Mouse (Mus musculus) heart, adult 2 months (tissue): ENCODE measurements around the gene Rcbtb2. TPM values are rescaled to one million over a fixed set of nuclear protein-coding genes. Genes with fewer than 3 reads are reported as not detected.

Experiments
- DNase-seq, 2 experiments: peaks; one replicate each; pipeline ENCODE4 v3.0.0; 2021
- H3K27ac ChIP-seq: fragments of 200-600 bp; 2 replicates; pipeline ENCODE4 v1.8.1; 2022
- H3K27me3 ChIP-seq: fragments of 200-500 bp; 2 replicates; pipeline ENCODE4 v1.6.1; 2012; ENCODE audit warnings: mild to moderate bottlenecking, low read length, inconsistent platforms, mixed read lengths; ENCODE audit not compliant: control insufficient read depth, insufficient read depth
- H3K36me3 ChIP-seq: fragments of 200-500 bp; 2 replicates; pipeline ENCODE4 v1.6.1; 2012; ENCODE audit warnings: low read length, inconsistent platforms; ENCODE audit not compliant: control insufficient read depth, insufficient read depth
- H3K4me1 ChIP-seq: fragments of 200-500 bp; 2 replicates; pipeline ENCODE4 v1.6.1; 2011; ENCODE audit warnings: low read length; ENCODE audit not compliant: control insufficient read depth, insufficient read depth
- H3K4me3 ChIP-seq: fragments of 200-600 bp; 2 replicates; pipeline ENCODE4 v1.8.1; 2022
- H3K79me2 ChIP-seq: fragments of 200-500 bp; replicated peaks from 2 replicates; pipeline ENCODE4 v1.6.1; 2012; ENCODE audit warnings: mild to moderate bottlenecking, inconsistent platforms, low read length, moderate library complexity, mixed read lengths; ENCODE audit not compliant: control insufficient read depth, insufficient read depth
- H3K9ac ChIP-seq: fragments of 200-500 bp; 2 replicates; pipeline ENCODE4 v1.6.1; 2012; ENCODE audit warnings: low read depth, mild to moderate bottlenecking, control low read depth, inconsistent platforms, low read length, mixed read lengths
- CTCF ChIP-seq: fragments of 200-600 bp; IDR thresholded peaks from 2 replicates; pipeline ENCODE4 v1.8.1; 2022; ENCODE audit warnings: antibody characterized with exemption, mild to moderate bottlenecking, moderate library complexity
- EP300 ChIP-seq: fragments of 200-500 bp; IDR thresholded peaks from 2 replicates; pipeline ENCODE4 v1.6.1; 2011; ENCODE audit warnings: low read depth, low read length, control low read depth; ENCODE audit not compliant: insufficient read depth
- POLR2A ChIP-seq: fragments of 200-500 bp; IDR thresholded peaks from 2 replicates; pipeline ENCODE4 v1.6.1; 2011; ENCODE audit warnings: mild to moderate bottlenecking, low read depth, low read length, control low read depth; ENCODE audit not compliant: insufficient read depth
- whole genome bisulfite sequencing: fragments of 180-500 bp; shearing (Covaris S2); methylation state at CpG from one replicate; pipeline ENCODE4 v1.1.7; 2018; 5-methylcytosine and 5-hydroxymethylcytosine counted together
- intact Hi-C: fragments of 180-260 bp; cut with DNase I; formaldehyde crosslinking; loops from one replicate; pipeline ENCODE4 v1.15.1; 2025
- polyA plus RNA-seq: library from polyadenylated mRNA; depleted of rRNA; stranded (reverse); fragments of >200 nt; gene quantifications from 2 replicates; pipeline ENCODE4 v1.2.3, GENCODE M21; 2012
- total RNA-seq, 2 experiments: library from RNA; stranded (reverse); gene quantifications; 2 replicates each; pipeline ENCODE4 v1.2.3; 2021

Rcbtb2 gene
- total and polyA plus RNA-seq, 3 experiments: 16.9 to 20.9 (median 20.8) TPM

GRCm38 (mm10) chr14:73177961-73178360 lies 55.1 kb downstream of the Rcbtb2 start:
- intact Hi-C loops: loop anchor here (5.0 kb wide), 2 partner anchors 59 to 104 kb away; partner anchors contain the start of gene Lpar6
- 75% methylated on average over 11 of the region's 11 CpGs for WGBS
- no peak overlapping the region; the same call in 1 of the 2 replicates for H3K27ac ChIP-seq

DNA sequence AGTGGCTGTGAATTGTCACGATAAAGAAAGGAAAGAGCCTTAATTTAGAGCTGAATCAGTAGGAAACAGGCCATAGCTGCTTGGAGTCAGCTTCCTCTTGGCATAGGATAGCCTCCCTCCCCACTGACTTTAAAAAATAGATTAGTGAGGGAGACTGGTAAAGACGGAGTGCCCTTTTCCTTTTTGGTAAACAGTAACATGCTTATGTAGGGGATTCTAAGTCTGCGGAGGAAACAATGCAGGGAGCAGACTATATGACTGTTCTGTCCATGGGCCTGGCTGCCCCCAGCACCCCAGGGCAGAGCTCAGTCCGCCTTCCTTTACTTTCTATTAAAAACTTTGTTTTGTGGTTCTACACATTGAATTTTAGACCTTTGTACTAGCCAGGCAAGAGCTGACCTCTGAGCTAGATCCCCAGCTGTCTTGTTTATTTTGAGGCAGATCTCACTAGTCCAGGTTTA lies 56.4 kb downstream of the Rcbtb2 start:
- intact Hi-C loops: loop anchor here (5.0 kb wide), 2 partner anchors 58 to 103 kb away; partner anchors contain the start of gene Lpar6
- Histone ChIP-seq H3K4me3 (no peak overlapping the region), H3K27ac (peak overlapping the region; percentile 50), H3K79me2 (no peaks in the 10 kb centered on the region), H3K27me3 (no peaks in the 10 kb centered on the region), H3K36me3 (peaks cover 6% of the 10 kb centered on the region), H3K9ac (no peak overlapping the region), H3K4me1 (peaks cover 7% of the 10 kb centered on the region)
- peak in 1 of 2 experiments; percentile 13 for DNase-seq
- 48% methylated on average over 4 of the region's 4 CpGs for WGBS
- TF ChIP-seq POLR2A (0 out of 2 replicates have a peak, but pooled peaks have one; percentile 15), CTCF (no peak)

More at GRCm38 (mm10) chr14:73177961-73178360, 55.1 kb downstream of the Rcbtb2 start:
- no peak overlapping the region for H3K9ac ChIP-seq
- peaks cover 7% of the 10 kb centered on the region for H3K4me1 ChIP-seq
- peaks cover 6% of the 10 kb centered on the region for H3K36me3 ChIP-seq
- H3K79me2 ChIP-seq: no peaks in the 10 kb centered on the region
- H3K4me3 ChIP-seq: no peak overlapping the region
- TF ChIP-seq CTCF (no peak), POLR2A (no peak), EP300 (no peak)
- H3K27me3 ChIP-seq: no peaks in the 10 kb centered on the region
- no peak for DNase-seq

GRCm38 (mm10) chr14:73180671-73181070 lies 57.8 kb downstream of the Rcbtb2 start:
- peaks cover 6% of the 10 kb centered on the region for H3K36me3 ChIP-seq
- intact Hi-C loops: no loop called here

DNA sequence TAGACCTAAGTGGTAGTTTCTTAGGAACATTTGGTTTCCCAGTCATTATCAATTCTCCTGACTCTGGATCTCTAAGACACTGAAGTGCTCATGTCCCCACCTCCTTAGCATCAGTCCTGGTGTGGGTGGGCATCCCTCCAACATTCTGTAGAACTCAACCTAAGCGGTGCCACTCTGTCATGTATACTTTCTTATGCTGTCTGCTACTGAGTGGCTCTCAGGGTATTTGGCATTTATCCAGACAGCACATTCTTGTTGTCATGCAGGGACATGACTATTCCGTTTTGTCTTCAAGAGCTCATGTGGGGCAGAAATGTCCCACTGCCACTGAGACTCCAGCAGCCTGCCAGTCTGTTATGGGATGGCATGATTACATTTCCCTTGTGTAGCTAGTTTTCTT lies 58.3 kb downstream of the Rcbtb2 start:
- WGBS: 46% methylated on average over 2 of the region's 2 CpGs
- Histone ChIP-seq H3K9ac (no peak overlapping the region), H3K79me2 (no peaks in the 10 kb centered on the region), H3K4me3 (no peak overlapping the region), H3K27me3 (no peaks in the 10 kb centered on the region), H3K4me1 (peaks cover 7% of the 10 kb centered on the region), H3K27ac (no peak overlapping the region), H3K36me3 (peaks cover 6% of the 10 kb centered on the region)
- intact Hi-C loops: no loop called here
- no peak for DNase-seq
- no peak for TF ChIP-seq POLR2A
- no peak for TF ChIP-seq CTCF
- TF ChIP-seq EP300: no peak

More at GRCm38 (mm10) chr14:73180671-73181070, 57.8 kb downstream of the Rcbtb2 start:
- H3K4me1 ChIP-seq: peaks cover 7% of the 10 kb centered on the region
- H3K79me2 ChIP-seq: no peaks in the 10 kb centered on the region
- H3K9ac ChIP-seq: no peak overlapping the region
- WGBS: 62% methylated on average over 3 of the region's 3 CpGs
- H3K27ac ChIP-seq: no peak overlapping the region
- H3K4me3 ChIP-seq: no peak overlapping the region
- TF ChIP-seq CTCF (no peak), EP300 (no peak), POLR2A (no peak)
- DNase-seq: no peak
- no peaks in the 10 kb centered on the region for H3K27me3 ChIP-seq

DNA sequence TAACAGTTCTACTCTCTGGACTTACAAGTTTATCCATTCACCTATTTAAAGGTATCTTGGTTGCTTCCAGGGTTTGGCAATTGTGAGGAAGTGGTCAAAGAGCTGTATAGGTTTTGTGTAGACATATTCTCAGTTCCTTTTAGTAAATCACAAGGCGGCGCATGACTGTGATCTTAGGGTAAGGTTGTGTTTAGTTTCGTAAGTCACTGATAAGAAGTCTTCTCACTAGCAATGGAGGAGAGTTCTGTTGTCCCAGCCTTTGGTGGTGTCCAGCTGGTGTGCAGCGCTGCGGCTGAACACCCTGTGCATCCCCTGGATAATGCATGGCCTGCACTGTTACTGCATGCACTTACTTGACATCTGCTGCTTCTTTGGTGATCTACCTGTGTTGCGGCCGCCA lies 64.0 kb downstream of the Rcbtb2 start:
- no peaks in the 10 kb centered on the region for H3K4me1 ChIP-seq
- TF ChIP-seq CTCF (no peak), POLR2A (no peak), EP300 (no peak)
- DNase-seq: no peak
- no peak overlapping the region for H3K9ac ChIP-seq
- H3K27ac ChIP-seq: no peak overlapping the region
- H3K4me3 ChIP-seq: no peak overlapping the region
- intact Hi-C loops: no loop called here
- 91% methylated on average over 7 of the region's 7 CpGs for WGBS
- no peaks in the 10 kb centered on the region for H3K79me2 ChIP-seq
- H3K36me3 ChIP-seq: no peaks in the 10 kb centered on the region; the same call in 1 of the 2 replicates
- H3K27me3 ChIP-seq: no peaks in the 10 kb centered on the region

GRCm38 (mm10) chr14:73199058-73199457 lies 76.2 kb downstream of the Rcbtb2 start:
- Histone ChIP-seq H3K4me3 (no peak overlapping the region), H3K36me3 (peaks cover 12% of the 10 kb centered on the region), H3K27me3 (no peaks in the 10 kb centered on the region), H3K79me2 (no peaks in the 10 kb centered on the region), H3K4me1 (no peaks in the 10 kb centered on the region; the same call in 1 of the 2 replicates), H3K27ac (no peak overlapping the region), H3K9ac (no peak overlapping the region)
- TF ChIP-seq CTCF (no peak), POLR2A (no peak), EP300 (no peak)
- DNase-seq: no peak
- WGBS: 80% methylated on average over 5 of the region's 5 CpGs
- intact Hi-C loops: no loop called here

DNA sequence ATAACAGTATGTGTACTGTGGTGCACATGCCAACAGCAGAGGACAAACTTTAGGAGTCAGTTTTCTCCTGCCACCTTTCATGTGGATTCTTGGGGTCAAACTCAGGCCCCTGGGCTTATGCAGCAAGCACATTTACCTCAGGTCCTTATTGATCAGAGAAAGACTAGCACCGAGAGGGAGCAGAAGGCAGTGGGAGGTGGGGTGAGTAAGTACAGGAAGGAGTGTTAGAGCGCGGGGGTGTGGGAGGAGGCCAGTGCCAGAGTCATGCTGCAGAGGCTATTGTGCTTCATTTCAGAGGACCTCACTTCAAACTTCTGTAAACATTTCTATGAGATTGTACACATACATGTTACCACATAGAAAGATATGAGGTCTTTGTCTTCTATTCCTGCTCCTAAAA lies 78.6 kb downstream of the Rcbtb2 start:
- no peak overlapping the region for H3K4me3 ChIP-seq
- H3K79me2 ChIP-seq: no peaks in the 10 kb centered on the region
- intact Hi-C loops: no loop called here
- TF ChIP-seq EP300 (no peak), POLR2A (no peak), CTCF (no peak)
- no peaks in the 10 kb centered on the region; the same call in 1 of the 2 replicates for H3K4me1 ChIP-seq
- 27% methylated on average over 3 of the region's 3 CpGs for WGBS
- H3K36me3 ChIP-seq: peaks cover 19% of the 10 kb centered on the region
- no peak overlapping the region for H3K27ac ChIP-seq
- H3K27me3 ChIP-seq: no peaks in the 10 kb centered on the region
- no peak for DNase-seq
- no peak overlapping the region for H3K9ac ChIP-seq
